10 mouse cellular contexts compared by ENCODE assay signal in genomic region chr4:128248676-128249075, GRCm38 (mm10). TPM values are rescaled to one million over a fixed set of nuclear protein-coding genes. Genes with fewer than 3 reads are reported as not detected.
DNase-seq lines count a peak whose midpoint lies in the region; ATAC-seq and TF ChIP-seq lines count a peak whose summit lies in the region.
"Had no signal": no experiment of that assay in that cellular context is flagged by ENCODE, and none has a peak within 500 bp of the region (broad histone marks: within the 10 kb centered on the region; RNA-seq: fewer than 3 reads in every experiment).

No protein-coding gene starts in this region.

- H3K36me3 ChIP-seq in liver, embryonic 11.5 days (ENCODE audit: control insufficient read depth, insufficient read depth, low read length) = no peaks in the 10 kb centered on the region
- H3K36me3 ChIP-seq in liver, postnatal 0 days (replicated peaks; ENCODE audit: insufficient read depth, low read length) = no peaks in the 10 kb centered on the region

- TF ChIP-seq CTCF in liver, postnatal 0 days (IDR thresholded peaks at IDR 0.05; ENCODE audit: low read depth) = no peak

- no peak overlapping the region for H3K4me2 ChIP-seq in liver, embryonic 11.5 days
- no peak overlapping the region for H3K4me2 ChIP-seq in liver, postnatal 0 days (ENCODE audit: low read depth, low read length)

- H3K9me3 ChIP-seq in liver, embryonic 11.5 days (ENCODE audit: control insufficient read depth, low read length) = no peaks in the 10 kb centered on the region; the same call in 1 of the 2 replicates
- H3K9me3 ChIP-seq in liver, postnatal 0 days (ENCODE audit: low read length) = no peaks in the 10 kb centered on the region; the same call in 1 of the 2 replicates

- ATAC-seq in liver, embryonic 11.5 days (replicated peaks; ENCODE audit: low FRiP score) = no peak
- ATAC-seq in liver, postnatal 0 days = no peak
- ATAC-seq in megakaryocyte progenitor cell, adult 5-6 weeks (replicated peaks; ENCODE audit: poor library complexity) = no peak

- no peak for TF ChIP-seq EP300 in liver, postnatal 0 days (IDR thresholded peaks at IDR 0.05; ENCODE audit: low read depth)

- H3K4me3 ChIP-seq in liver, embryonic 11.5 days (ENCODE audit: low read depth, low read length) = no peak overlapping the region
- H3K4me3 ChIP-seq in liver, postnatal 0 days (ENCODE audit: low read depth, low read length) = no peak overlapping the region
- H3K4me3 ChIP-seq: layer of hippocampus, adult 2 months; megakaryocyte, embryonic 14.5 days had no signal

- H3K27me3 ChIP-seq in liver, embryonic 11.5 days (replicated peaks; ENCODE audit: control insufficient read depth, insufficient read depth, low read length) = no peaks in the 10 kb centered on the region
- H3K27me3 ChIP-seq in liver, postnatal 0 days (ENCODE audit: insufficient read depth, low read length) = no peaks in the 10 kb centered on the region
- H3K27me3 ChIP-seq: megakaryocyte, embryonic 14.5 days had no signal

- DNase-seq in cerebellum, postnatal 14 days = peak; percentile 41 to 55
- DNase-seq in cerebellum, postnatal 4 days (ENCODE audit: low spot score in 2 of 2) = no peak
- DNase-seq in liver, embryonic 11.5 days (ENCODE audit: low spot score) = peak; percentile 47
- no peak for DNase-seq in liver, postnatal 0 days
- DNase-seq in embryo, embryonic 11 days = peak; percentile 80
- peak; percentile 75 for DNase-seq in mesoderm, embryonic 11.5 days (ENCODE audit: low read depth, low spot score)
- no peak for DNase-seq in right cerebral cortex, adult 2 months (ENCODE audit: low spot score in 2 of 2)

- H3K9ac ChIP-seq in liver, embryonic 11.5 days (ENCODE audit: low read depth, low read length) = no peak overlapping the region
- H3K9ac ChIP-seq in liver, postnatal 0 days (replicated peaks) = no peak overlapping the region

- H3K4me1 ChIP-seq in liver, embryonic 11.5 days (replicated peaks; ENCODE audit: control insufficient read depth, insufficient read depth, low read length) = no peaks in the 10 kb centered on the region
- no peaks in the 10 kb centered on the region for H3K4me1 ChIP-seq in liver, postnatal 0 days (ENCODE audit: insufficient read depth)
- H3K4me1 ChIP-seq: megakaryocyte, embryonic 14.5 days had no signal

- no peak overlapping the region for H3K27ac ChIP-seq in liver, embryonic 11.5 days (ENCODE audit: low read depth, low read length)
- no peak overlapping the region for H3K27ac ChIP-seq in liver, postnatal 0 days (ENCODE audit: low read depth)
- H3K27ac ChIP-seq: layer of hippocampus, adult 2 months had no signal

- WGBS in liver, embryonic 11.5 days = 17% methylated on average over 5 of the region's 5 CpGs
- WGBS in liver, postnatal 0 days (ENCODE audit: insufficient replicate concordance) = 7% methylated on average over 5 of the region's 5 CpGs

RNA-seq across cellular contexts. Expression of gene Hmgb4, which starts 12.1 kb away (rescaled TPM):
- not detected in 2 replicates for polyA plus RNA-seq in liver, embryonic 11.5 days (2014; fragmentation: Nextera tagmentation; extraction: Ambion mirVana)
- not detected in 2 replicates for polyA plus RNA-seq in liver, postnatal 0 days (2015; fragmentation: Nextera tagmentation; extraction: Ambion mirVana)
- not detected in 2 replicates for total RNA-seq in megakaryocyte progenitor cell, adult 5-6 weeks (2015)
- total RNA-seq in megakaryocyte progenitor cell, adult 5-6 weeks (2017) = not detected in 2 replicates
- total RNA-seq: layer of hippocampus, adult 2 months had no signal

Comparison
In these comparisons a context has a peak if more than half of its experiments do, and no peak if none do; other contexts are left out.
1. DNase-seq: peak in cerebellum, postnatal 14 days (2 of 2), liver, embryonic 11.5 days (single experiment), embryo, embryonic 11 days (single experiment) and mesoderm, embryonic 11.5 days (single experiment); none in cerebellum, postnatal 4 days (0 of 2), liver, postnatal 0 days (single experiment) and right cerebral cortex, adult 2 months (0 of 2).